ENCODE assay signal across 9 mouse cellular contexts in genomic region chr7:100886535-100886934, GRCm38 (mm10). TPM values are rescaled to one million over a fixed set of nuclear protein-coding genes. Genes with fewer than 3 reads are reported as not detected.
DNase-seq lines count a peak whose midpoint lies in the region; ATAC-seq and TF ChIP-seq lines count a peak whose summit lies in the region.
"Had no signal": no experiment of that assay in that cellular context is flagged by ENCODE, and none has a peak within 500 bp of the region (broad histone marks: within the 10 kb centered on the region; RNA-seq: fewer than 3 reads in every experiment).

No protein-coding gene starts in this region.

- H3K27me3 ChIP-seq in kidney, embryonic 14.5 days (ENCODE audit: control insufficient read depth, insufficient read depth, low read length): no peaks in the 10 kb centered on the region
- no peaks in the 10 kb centered on the region for H3K27me3 ChIP-seq in spleen, adult 2 months (ENCODE audit: control insufficient read depth, insufficient read depth, low read length)

- H3K36me3 ChIP-seq in kidney, embryonic 14.5 days (ENCODE audit: control insufficient read depth, insufficient read depth, low read length): peaks cover 80% of the 10 kb centered on the region
- no peaks in the 10 kb centered on the region for H3K36me3 ChIP-seq in spleen, adult 2 months (ENCODE audit: control insufficient read depth, insufficient read depth, low read length)

- H3K9ac ChIP-seq in kidney, embryonic 14.5 days (ENCODE audit: low read depth, low read length): no peak overlapping the region

- no peaks in the 10 kb centered on the region for H3K9me3 ChIP-seq in kidney, embryonic 14.5 days (ENCODE audit: control insufficient read depth, low read length)

- no peak overlapping the region for H3K27ac ChIP-seq in kidney, embryonic 14.5 days (ENCODE audit: low read depth, low read length)
- H3K27ac ChIP-seq in cortical plate, adult 2 months (ENCODE audit: insufficient read depth, low read length): no peak overlapping the region
- no peak overlapping the region for H3K27ac ChIP-seq in spleen, adult 2 months (ENCODE audit: insufficient read depth, low read length)

- peak; percentile 55 for DNase-seq in kidney, adult 18-20 months
- DNase-seq in CD4-positive, CD25-positive, alpha-beta regulatory T cell, adult 2 months (ENCODE audit: low read depth, low spot score): peak; percentile 76
- DNase-seq in NIH3T3 (ENCODE audit: low read depth): peak; percentile 75
- peak; percentile 65 to 74 for DNase-seq in left cerebral cortex, postnatal 14 days (ENCODE audit: low spot score in 2 of 2)
- DNase-seq in spleen, adult 2 months (ENCODE audit: low read depth in 1 of 2, low spot score in 2 of 2): peak; percentile 32 to 61
- no peak for DNase-seq in gastrocnemius, postnatal 25 days

- no peak overlapping the region for H3K4me2 ChIP-seq in kidney, embryonic 14.5 days (replicated peaks; ENCODE audit: low read depth, low read length)

- TF ChIP-seq CTCF in cortical plate, adult 2 months (IDR thresholded peaks at IDR 0.05; ENCODE audit: extremely low read depth, insufficient read depth, low read length): peak; percentile 93
- TF ChIP-seq CTCF in spleen, adult 2 months (IDR thresholded peaks at IDR 0.05; ENCODE audit: extremely low read depth, insufficient read depth, insufficient read length, insufficient replicate concordance): peak; percentile 82; the same call in 1 of the 2 replicates

- no peak for ATAC-seq in kidney, embryonic 14.5 days (ENCODE audit: low FRiP score, low TSS enrichment)

- intact Hi-C loops in left cerebral cortex, postnatal 14 days (cut with DNase I): no loop called here

- 31% methylated on average over 3 of the region's 3 CpGs for WGBS in kidney, embryonic 14.5 days
- WGBS in spleen, adult 2 months: 32% methylated on average over 3 of the region's 3 CpGs

- no peaks in the 10 kb centered on the region for H3K4me1 ChIP-seq in kidney, embryonic 14.5 days (ENCODE audit: control insufficient read depth, insufficient read depth, low read length)
- peaks cover 2% of the 10 kb centered on the region; the same call in 1 of the 2 replicates for H3K4me1 ChIP-seq in cortical plate, adult 2 months (ENCODE audit: control insufficient read depth, insufficient read depth, low read length)
- H3K4me1 ChIP-seq in spleen, adult 2 months (ENCODE audit: control insufficient read depth, insufficient read depth, insufficient read length): no peaks in the 10 kb centered on the region

- no peak for TF ChIP-seq POLR2A in cortical plate, adult 2 months (IDR thresholded peaks at IDR 0.05; ENCODE audit: extremely low read depth, insufficient read depth, low read length)
- no peak for TF ChIP-seq POLR2A in spleen, adult 2 months (IDR thresholded peaks at IDR 0.05; ENCODE audit: low read depth, low read length)

- no peak overlapping the region for H3K4me3 ChIP-seq in kidney, embryonic 14.5 days (ENCODE audit: low read length)
- no peak overlapping the region for H3K4me3 ChIP-seq in cortical plate, adult 2 months (ENCODE audit: insufficient read depth, low read length)
- no peak overlapping the region for H3K4me3 ChIP-seq in spleen, adult 2 months (ENCODE audit: extremely low read depth, insufficient read depth, insufficient read length)
- H3K4me3 ChIP-seq: erythroblast, embryonic 14.5 days had no signal

RNA-seq across cellular contexts. Expression of gene Relt, which starts 23.3 kb away (rescaled TPM):
- 2.8 and 3.1 TPM in 2 replicates for polyA plus RNA-seq in kidney, embryonic 14.5 days (2014; fragmentation: Nextera tagmentation; extraction: Ambion mirVana)
- 17.9 and 19.1 TPM in 2 replicates for polyA plus RNA-seq in cortical plate, adult 2 months (2012; rRNA removed)
- total RNA-seq in left cerebral cortex, postnatal 14 days (2021): 10 to 100 TPM in 1 of 2 experiments, 1 to 10 TPM in 1; 9.7 to 10.6 TPM
- 79.2 and 97.8 TPM in 2 replicates for polyA plus RNA-seq in spleen, adult 2 months (2012; rRNA removed)
- 10 to 100 TPM; 11.3 to 13.4 TPM for total RNA-seq in gastrocnemius, postnatal 25 days (2021)

RNA-seq across cellular contexts. Expression of gene Arhgef17, which starts 45.4 kb away (rescaled TPM):
- 11.6 and 15.5 TPM in 2 replicates for polyA plus RNA-seq in kidney, embryonic 14.5 days (2014; fragmentation: Nextera tagmentation; extraction: Ambion mirVana)
- polyA plus RNA-seq in cortical plate, adult 2 months (2012; rRNA removed): 89.2 and 91.3 TPM in 2 replicates
- 10 to 100 TPM; 81.3 to 91.6 TPM for total RNA-seq in left cerebral cortex, postnatal 14 days (2021)
- polyA plus RNA-seq in spleen, adult 2 months (2012; rRNA removed): 12.3 and 13.5 TPM in 2 replicates
- 10 to 100 TPM; 16.4 to 20.8 TPM for total RNA-seq in gastrocnemius, postnatal 25 days (2021)
